Mouse (Mus musculus) lung, postnatal 10 days (tissue): Measurements from ENCODE around the gene Ciao1.
"Not testable (repeated sequence)": the region's sequence is repeated elsewhere in the genome, so short reads cannot be mapped to it uniquely, and the experiment has no call there.

Source experiments
- DNase-seq: peaks from one replicate; pipeline ENCODE4 v3.0.0; 2021

Gene Ciao1

DNA sequence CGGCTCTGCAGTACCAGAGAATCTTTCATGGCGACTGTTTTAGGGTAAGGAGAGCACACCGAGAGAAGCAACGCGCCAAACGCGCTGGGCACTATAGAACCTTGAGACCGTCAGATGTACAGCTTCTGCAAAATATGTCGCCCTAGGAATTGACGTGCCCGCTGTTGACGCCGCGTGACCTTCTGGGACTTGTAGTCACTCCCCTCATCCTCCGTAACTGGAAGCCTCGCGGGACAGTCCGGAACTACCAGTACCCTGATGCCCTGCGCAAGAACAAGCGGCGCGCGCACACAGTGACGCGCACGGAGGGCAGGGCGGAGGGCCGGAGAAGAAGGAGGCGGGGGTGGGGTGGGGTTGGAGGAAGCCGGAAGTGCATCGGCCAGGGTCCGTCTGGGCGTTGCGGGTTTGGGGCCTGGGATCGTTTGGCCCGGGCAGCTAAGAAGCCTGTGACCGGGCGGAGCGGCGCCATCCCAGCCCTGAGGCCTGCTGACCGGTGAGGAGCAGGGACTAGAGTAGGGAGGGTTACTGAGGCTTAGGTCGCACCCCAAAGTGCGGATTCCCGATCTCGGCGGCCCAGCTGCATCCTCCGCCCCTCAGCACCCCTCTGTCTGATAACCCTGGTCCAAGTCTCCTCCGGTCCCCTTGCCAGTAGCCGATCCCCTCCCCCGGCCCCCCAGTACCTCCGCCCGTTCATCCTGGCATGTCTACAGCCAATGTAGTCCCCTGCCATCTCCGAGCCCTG lies at the start of gene Ciao1, which contains the start of gene Tmem127:
TSS of gene Ciao1 (minus strand) at position 225 of the 742 bp plus-strand sequence.
TSS of gene Tmem127 (plus strand) at position 317 of the 742 bp plus-strand sequence.
- DNase-seq: peak; percentile 99

DNA sequence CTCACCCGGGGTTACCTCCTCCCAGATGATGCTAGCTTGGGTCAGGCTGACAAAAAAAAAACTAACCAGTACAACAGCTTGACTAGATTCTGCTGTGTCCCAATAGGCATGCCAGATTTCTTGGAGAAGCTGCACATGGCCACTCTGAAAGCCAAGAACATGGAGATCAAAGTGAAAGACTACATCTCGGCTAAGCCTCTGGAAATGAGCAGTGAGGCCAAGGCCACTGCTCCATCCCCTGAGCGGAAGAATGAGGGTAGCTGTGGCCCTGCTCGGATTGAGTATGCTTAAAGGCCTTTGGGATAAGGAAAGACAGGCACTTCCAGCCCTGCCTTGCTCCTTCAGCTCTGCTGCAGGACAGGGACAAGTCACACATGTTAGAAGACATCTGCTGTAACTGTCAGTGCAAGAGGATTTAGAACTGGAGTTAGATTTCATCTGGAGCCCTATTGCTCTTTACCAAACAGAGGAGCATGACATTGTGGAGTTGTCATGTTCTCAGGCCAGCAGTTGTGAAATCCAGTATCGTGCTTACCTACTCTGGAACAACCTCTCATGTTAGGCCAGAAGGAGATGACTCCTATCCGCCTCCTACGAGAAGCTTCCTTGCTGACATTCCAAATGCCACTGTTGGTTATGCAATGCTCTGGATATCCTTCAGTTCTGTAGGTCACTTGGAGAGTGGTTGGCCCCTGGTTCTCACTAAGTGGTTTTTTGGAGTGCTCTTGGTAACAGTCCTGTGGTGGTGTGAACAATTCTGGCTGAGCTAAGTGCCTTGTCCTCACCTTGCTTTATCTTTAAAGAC lies 49.6 kb upstream of the Ciao1 start:
- DNase-seq: no peak

- no peak for DNase-seq
These were observed 44.6 kb upstream of the Ciao1 start for GRCm38 (mm10) chr2:127292250-127292649.

DNA sequence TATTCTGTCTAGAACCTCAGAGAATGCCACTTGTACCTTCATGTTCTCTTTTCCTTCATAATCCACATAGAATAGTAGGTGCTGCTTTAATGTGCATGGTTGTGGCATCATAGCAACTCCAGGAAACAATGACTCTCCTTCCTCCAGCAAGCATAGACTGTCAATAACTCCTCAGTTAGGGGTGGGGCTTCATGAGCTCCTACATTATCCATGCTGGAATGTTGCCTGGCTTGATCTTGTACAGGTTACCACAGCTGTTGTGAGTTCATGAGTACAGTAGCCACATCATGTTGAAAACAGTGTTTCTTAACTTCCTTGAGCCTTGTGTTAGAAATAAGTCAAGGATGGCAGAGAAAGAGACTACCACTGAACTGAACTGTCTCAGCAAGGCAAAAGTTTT lies 30.5 kb upstream of the Ciao1 start:
- DNase-seq: no peak

DNA sequence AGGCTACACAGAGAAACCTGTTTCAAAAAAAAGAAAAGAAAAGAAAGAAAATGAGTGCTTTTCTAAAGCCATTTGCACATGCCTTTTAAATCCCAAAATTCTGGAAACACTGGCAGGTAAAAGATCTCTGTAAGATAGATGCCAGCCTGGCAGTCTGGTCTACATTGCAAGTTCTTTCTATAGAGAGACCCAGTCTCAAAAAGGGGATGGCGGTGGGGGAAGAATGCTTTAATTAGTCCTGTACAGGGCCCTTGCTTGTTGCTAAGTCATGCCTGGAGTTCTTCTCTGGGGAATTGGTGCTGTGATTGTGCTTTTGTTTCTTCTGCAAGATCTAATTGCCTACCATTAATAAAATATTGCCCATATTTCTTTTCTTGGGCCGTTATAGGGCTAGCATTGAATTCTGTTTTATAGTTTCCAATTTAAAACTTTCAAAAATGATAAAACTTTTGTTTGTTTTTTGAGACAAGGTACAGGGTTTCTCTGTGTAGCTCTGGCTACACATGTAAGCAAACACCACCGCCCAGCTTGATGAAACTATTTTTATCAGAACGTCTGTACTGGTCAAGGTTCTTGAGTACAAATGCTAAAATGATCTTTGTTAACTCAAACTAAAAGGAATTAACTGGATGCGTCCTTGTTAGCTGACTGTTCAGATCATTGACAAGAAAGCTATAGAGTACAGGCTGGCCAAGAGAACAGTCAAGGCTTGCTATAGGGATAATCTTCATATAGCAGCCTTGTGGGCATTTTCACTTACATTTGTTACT lies 28.1 kb upstream of the Ciao1 start:
- no peak for DNase-seq

DNA sequence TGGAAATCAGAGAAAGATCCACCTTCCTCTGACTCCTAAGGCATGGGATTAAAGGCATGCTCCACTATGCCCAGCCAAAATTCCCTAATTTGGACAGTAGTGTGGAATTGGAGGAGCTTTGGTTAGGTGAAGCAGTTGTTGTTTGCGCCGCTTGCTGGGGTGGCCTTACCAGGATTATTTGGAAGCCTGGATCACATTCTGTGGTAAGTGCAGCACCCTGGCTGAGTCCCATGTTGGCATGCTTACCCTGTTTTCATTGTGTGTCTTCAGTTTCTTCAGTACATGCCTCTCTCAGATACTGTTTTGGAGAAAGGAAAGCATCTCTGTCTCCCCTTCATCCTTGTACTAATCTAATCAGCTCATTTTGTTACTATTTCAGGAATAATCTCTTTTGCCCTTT lies 27.0 kb upstream of the Ciao1 start:
- DNase-seq: no peak

DNA sequence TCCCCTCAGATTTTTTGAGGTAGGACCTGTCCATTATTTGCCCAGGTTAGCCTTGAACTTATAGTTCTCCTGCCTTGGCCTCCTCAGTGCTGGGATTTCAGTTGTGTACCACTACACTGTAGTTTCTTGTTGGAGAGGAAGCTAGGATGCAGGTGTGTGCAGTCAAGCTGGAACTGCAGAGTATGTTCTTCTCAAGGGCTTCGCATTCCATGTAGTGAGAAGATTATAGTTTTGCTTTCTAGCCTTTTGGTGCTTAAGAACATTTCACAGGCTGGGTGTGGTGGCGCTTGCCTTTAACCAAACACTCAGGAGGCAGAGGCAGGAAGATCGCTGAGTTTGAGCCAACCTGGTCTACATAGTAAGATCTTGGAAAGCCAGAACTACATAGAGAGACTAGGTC lies 25.2 kb upstream of the Ciao1 start:
- DNase-seq: no peak

DNA sequence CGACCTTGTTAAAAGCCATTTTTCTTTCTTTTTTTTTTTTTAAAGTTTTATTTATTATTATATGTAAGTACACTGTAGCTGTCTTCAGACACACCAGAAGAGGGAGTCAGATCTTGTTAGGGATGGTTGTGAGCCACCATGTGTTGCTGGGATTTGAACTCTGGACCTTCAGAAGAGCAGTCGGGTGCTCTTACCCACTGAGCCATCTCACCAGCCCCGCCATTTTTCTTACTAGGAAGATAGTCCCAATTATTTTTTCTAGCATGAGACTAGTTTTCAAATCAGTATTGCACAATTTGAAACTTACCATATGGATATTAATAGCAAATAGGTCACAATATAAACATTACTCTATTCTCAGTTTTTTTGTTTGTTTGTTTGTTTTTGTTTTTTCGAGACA lies 24.4 kb upstream of the Ciao1 start:
- DNase-seq: not testable (repeated sequence)

DNA sequence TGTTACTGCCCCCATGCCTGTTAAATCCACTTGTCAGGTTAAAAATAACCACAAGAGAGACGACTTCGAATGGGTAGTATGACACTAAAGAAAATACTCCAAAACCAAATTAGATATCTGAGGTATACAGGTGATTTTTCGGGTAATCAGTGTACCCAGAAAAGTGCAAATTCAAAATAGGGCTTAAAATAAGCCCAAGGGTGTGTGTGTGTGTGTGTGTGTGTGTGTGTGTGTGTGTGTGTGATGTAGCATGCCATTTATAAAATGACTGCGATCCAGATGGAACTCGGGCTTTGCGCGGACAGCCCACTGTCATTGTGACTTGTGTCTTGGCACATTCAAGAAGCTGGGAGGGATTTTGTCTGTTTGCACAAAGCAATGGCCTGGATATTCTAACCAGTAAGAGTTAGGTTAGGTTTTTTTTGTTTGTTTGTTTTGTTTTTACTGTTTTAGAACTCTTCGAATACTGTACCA lies 23.5 kb upstream of the Ciao1 start:
- DNase-seq: peak; percentile 36

GRCm38 (mm10) chr2:127270300-127271041 lies 22.9 kb upstream of the Ciao1 start:
- peak; percentile 89 for DNase-seq

DNA sequence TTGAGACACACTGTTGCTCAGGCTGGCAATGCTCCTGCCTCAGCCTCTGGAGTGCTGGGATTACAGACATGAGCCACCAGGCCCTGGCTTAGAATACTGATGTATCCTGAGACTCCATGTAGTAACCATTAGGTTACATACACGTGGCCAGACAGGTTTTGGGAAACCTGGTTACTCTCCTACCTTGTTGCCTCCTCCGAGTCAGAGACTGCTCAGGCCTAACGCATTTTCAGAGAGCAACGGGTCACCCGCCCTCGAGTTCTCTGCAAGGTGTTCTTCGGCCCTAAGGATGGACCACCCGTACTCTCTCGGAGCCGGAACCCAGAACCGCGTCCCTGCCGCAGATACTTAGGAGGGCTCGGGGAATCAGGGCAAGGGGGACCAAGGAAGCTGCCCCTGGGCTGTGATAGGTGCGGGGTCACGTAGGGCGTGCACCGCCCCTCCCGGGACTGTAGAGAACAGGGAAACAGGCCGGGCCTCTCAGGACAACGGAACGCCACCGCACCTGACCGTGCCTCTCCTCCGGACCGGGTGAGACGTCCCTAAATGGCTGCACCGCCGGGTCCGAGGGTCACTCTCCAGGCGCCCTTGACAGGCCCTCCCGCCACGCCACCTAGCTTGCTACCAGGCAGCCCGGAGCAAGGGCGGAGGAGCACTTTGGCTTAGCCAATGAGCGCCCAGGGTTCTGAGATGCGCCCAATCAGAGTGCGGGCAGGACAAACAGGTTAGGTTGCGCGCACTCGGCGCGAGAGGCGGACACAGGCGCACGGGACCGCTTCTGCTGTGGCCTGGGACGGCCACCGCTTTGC lies 22.1 kb upstream of the Ciao1 start, which contains the start of gene Stard7:
TSS of gene Stard7 (plus strand) at position 728 of the 809 bp plus-strand sequence.
- DNase-seq: peak; percentile 98

DNA sequence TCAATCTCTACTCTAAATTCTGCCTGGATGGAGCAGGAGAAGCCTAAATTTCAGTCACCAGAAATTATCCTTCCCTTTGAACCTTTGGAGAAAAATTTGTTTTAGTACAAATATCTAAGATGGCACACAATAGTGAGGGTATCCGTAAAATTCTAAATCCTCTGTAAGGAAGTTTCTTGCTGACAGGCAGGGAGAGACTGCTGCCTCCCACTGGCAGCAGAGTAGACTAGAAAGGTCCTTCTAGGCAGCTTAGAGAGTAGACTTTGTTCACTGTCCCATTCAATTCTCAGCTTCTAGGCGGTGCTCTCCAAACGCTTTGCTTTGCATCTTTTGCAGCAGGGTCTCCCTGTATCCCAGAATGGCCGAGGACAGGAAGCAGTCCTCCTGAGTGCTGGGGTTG lies 20.2 kb upstream of the Ciao1 start:
- DNase-seq: no peak

DNA sequence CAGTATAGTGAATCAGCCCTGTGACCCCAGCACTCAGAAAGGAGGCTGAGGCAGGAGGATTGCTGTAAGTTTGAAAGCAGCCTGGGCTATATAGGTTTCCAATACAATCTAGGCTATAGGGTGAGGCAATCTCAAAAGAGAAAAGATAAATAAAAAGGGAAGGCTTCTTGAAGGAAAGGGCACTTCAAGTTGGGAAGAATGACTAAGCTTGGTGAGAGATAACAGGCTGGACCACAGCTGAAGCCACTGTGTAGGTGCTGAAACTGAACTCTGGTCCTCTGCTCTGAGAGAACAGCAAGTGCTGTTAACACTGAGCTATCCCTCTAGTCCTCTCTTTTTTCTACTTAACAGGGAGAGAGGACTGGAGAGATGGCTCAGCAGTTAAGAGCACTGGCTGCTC lies 14.9 kb upstream of the Ciao1 start:
- DNase-seq: no peak

DNA sequence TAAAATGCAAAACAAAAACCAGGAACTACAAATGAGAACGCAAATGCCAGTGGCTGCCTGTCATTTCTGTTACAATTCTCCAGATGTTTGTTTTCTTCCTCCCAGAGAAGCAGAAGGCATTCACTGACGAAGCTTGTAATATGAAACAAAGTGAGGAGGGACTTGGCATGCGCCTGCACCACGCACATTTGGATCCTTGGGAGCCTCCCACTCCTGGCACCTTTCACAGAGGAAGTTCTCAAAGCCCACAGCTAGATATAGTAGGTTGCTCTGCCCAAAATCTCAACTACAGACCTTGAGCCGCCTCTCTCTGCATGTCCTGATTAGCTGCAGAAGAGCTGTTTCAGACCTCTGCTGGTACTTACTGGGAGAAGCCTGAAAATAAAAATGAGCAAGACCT lies 11.7 kb upstream of the Ciao1 start:
- DNase-seq: peak; percentile 75

- no peak for DNase-seq
These were observed 7.7 kb upstream of the Ciao1 start for GRCm38 (mm10) chr2:127255294-127255693.

DNA sequence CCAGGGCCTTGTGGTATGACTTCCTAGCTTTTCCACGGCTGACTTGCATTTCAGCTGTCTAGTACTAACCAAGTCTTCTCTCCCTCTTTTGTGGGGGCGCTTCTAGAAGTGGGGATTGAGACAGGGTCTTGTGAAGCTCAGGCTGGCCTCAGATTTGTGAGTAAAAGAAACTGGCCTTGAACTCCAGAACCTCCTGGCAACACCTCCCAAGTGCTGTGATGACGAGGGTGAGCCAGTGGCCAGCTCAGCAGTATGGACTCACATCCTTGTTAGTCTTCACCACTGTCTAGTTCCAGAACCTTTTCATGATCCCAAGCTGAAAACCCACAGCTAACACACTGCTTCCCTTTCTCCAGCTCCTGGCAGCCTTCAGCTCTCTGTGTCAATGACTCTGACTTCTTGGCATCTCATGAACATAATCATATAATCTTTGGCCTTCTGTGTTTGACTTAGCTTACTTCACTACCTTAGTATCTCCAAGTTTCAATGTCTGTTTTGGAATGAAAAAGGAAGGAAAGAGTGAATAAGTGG lies 7.1 kb upstream of the Ciao1 start:
- no peak for DNase-seq

- DNase-seq: no peak
These were observed 5.2 kb upstream of the Ciao1 start for GRCm38 (mm10) chr2:127252787-127253186.

- DNase-seq: peak; percentile 18
These were observed 4.4 kb upstream of the Ciao1 start for GRCm38 (mm10) chr2:127251880-127252527.

- no peak for DNase-seq
These were observed 3.8 kb upstream of the Ciao1 start for GRCm38 (mm10) chr2:127251457-127251856.

DNA sequence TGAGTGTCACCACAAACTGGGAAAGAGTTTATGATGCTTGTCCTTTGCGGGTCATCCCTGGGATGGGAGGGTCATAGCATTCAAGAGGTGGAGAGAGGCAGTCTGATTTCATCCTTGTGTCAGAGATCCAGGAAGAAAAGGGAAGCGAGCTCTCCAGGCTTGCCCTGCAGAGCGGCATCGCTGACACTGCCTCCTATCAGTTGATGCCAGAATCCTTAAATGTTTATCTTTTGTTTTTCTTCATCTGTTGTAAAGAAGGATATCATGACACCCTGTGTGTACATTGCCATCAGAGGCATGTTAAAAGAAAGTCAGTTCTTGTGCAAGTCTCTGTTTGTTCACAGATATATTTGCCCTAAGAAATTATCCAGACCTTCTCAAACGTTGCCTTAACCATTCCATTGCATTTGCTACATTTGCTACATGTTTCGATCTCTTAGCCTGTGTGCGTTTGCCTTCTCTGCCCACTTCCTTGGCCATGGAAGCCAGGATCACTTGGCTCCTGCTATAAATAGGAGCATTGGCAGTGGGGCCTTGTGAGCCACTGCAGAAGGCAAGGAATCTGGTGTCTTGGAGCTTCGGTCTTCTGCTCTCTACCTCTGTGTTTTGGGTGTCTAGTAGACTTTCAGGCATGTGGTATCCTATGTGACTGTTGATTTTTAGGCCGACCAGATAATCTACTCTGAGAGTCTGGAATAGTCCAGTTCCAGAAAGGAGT lies 2.8 kb upstream of the Ciao1 start:
- no peak for DNase-seq
